Mouse (Mus musculus) layer of hippocampus, adult 8-10 months (tissue): ENCODE results near the gene Trim65. TPM values are rescaled to one million over a fixed set of nuclear protein-coding genes. Genes with fewer than 3 reads are reported as not detected.

ENCODE experiments used
- total RNA-seq, 4 experiments: library from RNA; stranded (reverse); gene quantifications; 2 replicates each; pipeline ENCODE4 v1.2.4; 2022

The Trim65 gene
- total RNA-seq, 4 experiments from 2014 or later: 7.2 to 10.0 (median 7.9) TPM

Other genes with a start within 250 kb of the Trim65 start
- under 1 TPM; 0.57 to 0.96 (median 0.66) TPM for gene Smim5, start 231.2 kb downstream of the Trim65 start, total RNA-seq
- not detected for gene Smim6, start 219.1 kb downstream of the Trim65 start, total RNA-seq
- 10 to 100 TPM; 39.7 to 60.3 (median 44.3) TPM for gene Sap30bp, start 197.8 kb downstream of the Trim65 start, total RNA-seq
- 10 to 100 TPM; 27.4 to 32.5 (median 30.3) TPM for gene Recql5, start 197.7 kb downstream of the Trim65 start, total RNA-seq
- gene Itgb4, start 156.4 kb downstream of the Trim65 start, total RNA-seq: 10 to 100 TPM in 3 of 4 experiments, 1 to 10 TPM in 1; 6.7 to 13.0 (median 11.3) TPM
- 10 to 100 TPM; 11.6 to 20.7 (median 16.1) TPM for gene Galk1, start 118.4 kb downstream of the Trim65 start, total RNA-seq
- gene H3f3b, start 103.2 kb downstream of the Trim65 start, total RNA-seq: 100 to 1,000 TPM; 243 to 308 (median 280) TPM
- gene Unk, start 100.8 kb downstream of the Trim65 start, total RNA-seq: 10 to 100 TPM; 26.3 to 31.6 (median 28.2) TPM
- 1 to 10 TPM; 1.5 to 3.6 (median 2.3) TPM for gene Unc13d, start 53.2 kb downstream of the Trim65 start, total RNA-seq
- gene Wbp2, start 44.1 kb downstream of the Trim65 start, total RNA-seq: 100 to 1,000 TPM; 387 to 440 (median 429) TPM
- 10 to 100 TPM in 1 of 4 experiments, 1 to 10 TPM in 3; 5.0 to 13.0 (median 8.2) TPM for gene Trim47, start 3.9 kb downstream of the Trim65 start, total RNA-seq
- 10 to 100 TPM; 56.1 to 66.6 (median 62.8) TPM for gene Mrpl38, start 7.7 kb upstream of the Trim65 start, total RNA-seq
- gene Fbf1, start 37.0 kb upstream of the Trim65 start, total RNA-seq: 100 to 1,000 TPM in 1 of 4 experiments, 10 to 100 TPM in 3; 73.7 to 111 (median 92.3) TPM
- 10 to 100 TPM; 29.4 to 43.7 (median 38.7) TPM for gene Ten1, start 67.7 kb upstream of the Trim65 start, total RNA-seq
- gene Acox1, start 67.9 kb upstream of the Trim65 start, total RNA-seq: 100 to 1,000 TPM; 124 to 134 (median 130) TPM
- 1 to 10 TPM in 2 of 4 experiments, under 1 TPM in 2; 0.85 to 1.4 (median 1.1) TPM for gene Evpl, start 106.9 kb upstream of the Trim65 start, total RNA-seq
- gene Srp68, start 143.1 kb upstream of the Trim65 start, total RNA-seq: 10 to 100 TPM; 61.1 to 71.3 (median 66.1) TPM
- gene Galr2, start 149.8 kb upstream of the Trim65 start, total RNA-seq: not detected
- 100 to 1,000 TPM in 1 of 4 experiments, 10 to 100 TPM in 3; 82.4 to 103 (median 88.9) TPM for gene Exoc7, start 176.1 kb upstream of the Trim65 start, total RNA-seq
- gene Foxj1, start 204.3 kb upstream of the Trim65 start, total RNA-seq: 1 to 10 TPM; 4.5 to 7.4 (median 6.2) TPM